Mouse (Mus musculus) lung, adult 2 months (tissue): ENCODE results near the gene Rtn1.

Experiments
- CTCF ChIP-seq: fragments of 200-500 bp; IDR thresholded peaks from 2 replicates; pipeline ENCODE4 v1.5.1; 2011; ENCODE audit warnings: mild to moderate bottlenecking, low read length, control low read depth; ENCODE audit not compliant: insufficient read depth
- POLR2A ChIP-seq: fragments of 200-500 bp; IDR thresholded peaks from 2 replicates; pipeline ENCODE4 v1.6.1; 2011; ENCODE audit warnings: low read depth, mild to moderate bottlenecking, control low read depth, low read length, borderline replicate concordance; ENCODE audit errors: extremely low read depth

DNA sequence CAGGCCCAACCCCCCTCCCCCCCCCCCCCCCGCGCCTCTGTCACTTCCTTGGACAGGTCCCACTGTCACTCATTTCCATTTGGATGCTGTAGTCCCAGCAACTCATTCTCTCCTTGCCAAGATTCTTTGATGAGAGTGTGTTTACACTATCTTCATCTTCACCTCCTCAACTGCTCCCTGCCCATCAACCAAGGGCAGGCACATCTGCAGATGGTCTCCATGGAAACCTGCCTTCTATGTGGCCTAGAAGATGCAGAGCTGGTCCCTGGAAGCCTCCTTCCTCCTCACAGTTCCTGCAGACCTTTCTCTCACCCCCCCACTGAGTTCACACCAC, 42.8 kb downstream of the Rtn1 start:
- no peak for TF ChIP-seq CTCF
- no peak for TF ChIP-seq POLR2A
